Mouse (Mus musculus) heart, postnatal 0 days (tissue): ENCODE results near the gene Theg.

Source experiments
- CTCF ChIP-seq: IDR thresholded peaks from 2 replicates; pipeline ENCODE4 v1.5.1; 2016; ENCODE audit warnings: antibody characterized with exemption, control low read depth, low read depth
- EP300 ChIP-seq: IDR thresholded peaks from 2 replicates; pipeline ENCODE4 v1.6.1; 2016; ENCODE audit warnings: antibody characterized with exemption, low read depth

- TF ChIP-seq CTCF, result no peak
- TF ChIP-seq EP300, result no peak
Observed at GRCm38 (mm10) chr10:79581501-79581900, 5.6 kb downstream of the Theg start.
